Mouse (Mus musculus) lung, postnatal 14 days (tissue): ENCODE results near the gene Nat8f1.
A peak's percentile ranks its signal among the peaks of the same experiment; 100 is the strongest.
"Not testable (repeated sequence)": the region's sequence is repeated elsewhere in the genome, so short reads cannot be mapped to it uniquely, and the experiment has no call there.

ENCODE experiments used
- DNase-seq: peaks from one replicate; pipeline ENCODE4 v3.0.0; 2021

The Nat8f1 gene

DNA sequence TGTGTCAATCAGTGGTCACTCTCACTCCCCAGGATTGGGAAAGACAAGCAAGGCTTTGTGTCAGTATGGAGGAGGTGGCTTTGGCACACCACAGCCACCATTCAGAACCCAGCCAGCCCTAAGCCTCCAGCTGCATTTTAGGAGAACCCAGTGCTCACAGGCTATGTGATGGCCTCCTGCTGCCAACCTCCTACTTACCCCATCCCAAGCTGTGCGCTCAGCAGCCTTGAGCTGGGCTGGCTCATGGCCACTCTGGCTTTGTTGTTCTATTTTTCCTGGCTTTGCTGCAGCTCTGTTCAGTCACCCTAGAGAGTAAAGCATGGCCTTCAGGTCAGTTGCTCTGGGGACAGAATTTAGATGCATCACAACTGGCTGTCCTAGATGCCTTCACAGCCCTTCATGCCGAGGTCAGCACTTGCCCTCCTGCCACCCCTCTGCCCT is 8.6 kb downstream of the Nat8f1 start:
- DNase-seq, result peak; percentile 13

DNA sequence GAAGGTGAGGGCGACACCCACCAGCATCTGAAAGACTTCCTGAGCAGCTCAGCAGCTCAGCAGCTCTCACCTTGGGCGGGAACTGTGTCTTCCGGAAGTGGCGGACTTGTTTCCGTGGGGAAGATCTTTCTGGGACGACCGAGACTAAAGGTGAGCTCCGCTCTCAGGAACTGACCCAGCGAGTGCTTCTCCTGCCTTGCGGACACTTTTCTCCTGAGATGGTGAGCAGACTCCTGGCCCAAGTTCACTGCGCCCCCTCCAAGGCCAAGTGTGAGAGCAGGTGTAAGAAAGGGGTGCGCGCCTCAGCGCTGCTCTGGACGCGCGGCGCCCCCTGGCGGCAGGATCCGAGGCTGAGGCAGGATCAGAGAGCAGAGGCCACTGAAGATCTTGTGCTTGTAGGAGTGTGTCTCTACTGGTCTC is 10.8 kb downstream of the Nat8f1 start, which contains the start of gene Nat8f4:
TSS of gene Nat8f4 (minus strand) at position 243 of the 420 bp plus-strand sequence.
- peak; percentile 84 for DNase-seq

DNA sequence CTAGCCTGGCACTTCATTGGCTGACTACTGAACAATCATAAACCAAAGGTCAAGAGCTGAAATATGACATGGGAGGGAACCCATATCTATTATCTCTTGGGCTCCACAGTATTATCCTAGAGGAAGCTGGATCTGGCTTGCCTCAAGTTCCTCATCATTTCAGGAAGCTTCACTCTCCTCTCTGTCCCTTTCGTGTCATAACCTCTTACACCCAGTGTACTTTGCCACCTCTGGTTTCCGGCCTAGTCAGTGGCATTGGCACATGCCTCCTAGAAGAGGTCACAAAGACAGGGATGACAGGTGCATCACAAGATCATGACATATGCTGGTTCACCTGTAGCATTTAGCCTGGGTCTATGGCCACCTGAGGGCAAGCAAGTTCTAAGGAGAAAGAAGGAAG is 13.2 kb downstream of the Nat8f1 start:
- no peak for DNase-seq

DNA sequence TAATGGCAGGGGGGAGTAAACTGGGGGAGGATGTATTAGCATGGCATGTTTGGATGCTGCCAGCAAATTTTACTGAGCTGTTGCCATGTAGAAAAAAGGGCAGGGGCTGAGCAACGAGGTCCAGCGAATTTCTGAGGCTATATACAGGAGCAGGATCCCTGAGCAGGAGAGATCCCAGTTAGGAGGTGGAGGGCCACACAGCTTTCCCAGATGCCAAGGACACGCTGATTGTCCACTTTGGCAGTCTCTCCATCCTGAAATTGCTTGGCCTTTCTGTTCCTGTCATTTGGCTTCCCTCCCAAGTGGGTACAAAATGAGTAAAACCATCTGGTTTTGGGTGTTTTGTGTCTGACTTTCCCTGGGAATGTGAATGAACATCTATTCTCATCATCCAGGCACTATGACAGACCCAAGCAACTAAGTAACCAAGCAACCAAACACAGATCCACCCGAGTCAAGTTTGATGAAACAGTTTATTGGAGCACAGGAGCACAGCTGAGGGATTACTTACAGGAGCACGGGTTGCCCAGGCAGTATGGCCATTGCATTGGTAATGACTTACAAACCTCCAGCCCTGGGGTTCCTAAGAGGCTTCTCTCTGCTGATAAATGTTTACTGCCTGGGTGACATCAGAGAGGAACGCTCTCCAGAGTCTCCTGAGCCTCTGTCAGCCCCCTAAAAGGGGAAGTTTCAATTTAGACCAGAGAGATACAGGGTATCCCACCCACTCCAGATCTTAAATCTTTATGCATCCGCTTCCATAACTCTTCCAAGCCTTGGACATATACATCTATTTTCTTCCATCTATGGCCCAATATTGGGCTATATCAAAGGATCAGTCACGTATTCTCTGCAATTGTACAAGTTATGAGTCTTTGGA is 16.7 kb downstream of the Nat8f1 start:
- not testable (repeated sequence) for DNase-seq

DNA sequence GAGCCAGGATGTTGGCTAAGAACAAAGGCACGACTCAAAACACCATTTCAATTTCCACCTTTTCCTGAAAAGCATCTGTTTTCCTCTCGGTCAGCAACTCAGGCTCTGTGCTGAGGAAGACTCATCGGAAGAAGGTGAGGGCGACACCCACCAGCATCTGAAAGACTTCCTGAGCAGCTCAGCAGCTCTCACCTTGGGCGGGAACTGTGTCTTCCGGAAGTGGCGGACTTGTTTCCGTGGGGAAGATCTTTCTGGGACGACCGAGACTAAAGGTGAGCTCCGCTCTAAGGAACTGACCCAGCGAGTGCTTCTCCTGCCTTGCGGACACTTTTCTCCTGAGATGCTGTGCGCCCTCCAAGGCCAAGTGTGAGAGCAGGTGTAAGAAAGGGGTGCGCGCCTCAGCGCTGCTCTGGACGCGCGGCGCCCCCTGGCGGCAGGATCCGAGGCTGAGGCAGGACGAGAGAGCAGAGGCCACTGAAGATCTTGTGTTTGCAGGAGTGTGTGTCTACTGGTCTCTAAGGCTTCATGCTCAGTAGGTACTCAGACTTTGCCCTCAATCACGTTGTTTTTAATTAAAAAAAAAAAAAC is 20.3 kb downstream of the Nat8f1 start:
- DNase-seq, result peak; percentile 26

DNA sequence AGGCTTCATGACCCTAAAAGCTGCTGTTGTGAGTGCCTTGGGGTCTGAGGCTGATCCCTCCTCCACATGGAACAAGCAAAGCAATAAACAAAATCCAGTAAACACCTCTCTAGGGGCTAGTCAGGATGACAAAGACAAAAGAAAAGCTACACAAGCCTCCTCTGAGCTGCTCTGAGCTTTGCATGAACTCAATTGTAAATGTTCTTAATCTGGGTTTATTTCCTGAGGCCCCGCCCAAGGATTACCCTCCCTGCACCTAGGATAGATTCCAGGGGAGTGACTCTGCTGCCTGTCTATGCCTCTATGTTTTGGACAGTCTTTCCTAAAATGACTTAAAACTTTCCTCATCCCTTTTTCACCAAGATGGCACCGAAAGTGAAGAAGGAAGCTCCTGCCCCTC is 26.5 kb downstream of the Nat8f1 start:
- no peak for DNase-seq

DNA sequence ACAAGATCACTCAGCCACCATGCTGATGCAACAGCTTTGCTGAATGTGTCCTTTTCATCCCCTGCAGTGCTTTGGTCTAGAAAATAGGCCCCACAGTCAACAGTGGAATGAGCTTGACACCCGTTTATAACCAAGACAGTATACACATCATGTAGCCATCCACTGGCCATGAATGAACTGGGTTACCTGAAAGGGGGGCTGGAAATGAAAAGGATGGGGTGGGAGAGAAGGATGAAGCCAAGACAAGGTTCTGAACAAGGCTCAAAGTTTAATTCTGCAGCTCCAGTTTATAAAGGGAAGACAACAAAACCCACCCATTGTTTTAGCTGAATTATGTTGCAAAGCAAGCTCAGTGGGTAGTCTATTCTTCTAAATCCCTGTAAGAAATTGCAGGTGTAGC is 31.2 kb downstream of the Nat8f1 start:
- DNase-seq, result no peak

DNA sequence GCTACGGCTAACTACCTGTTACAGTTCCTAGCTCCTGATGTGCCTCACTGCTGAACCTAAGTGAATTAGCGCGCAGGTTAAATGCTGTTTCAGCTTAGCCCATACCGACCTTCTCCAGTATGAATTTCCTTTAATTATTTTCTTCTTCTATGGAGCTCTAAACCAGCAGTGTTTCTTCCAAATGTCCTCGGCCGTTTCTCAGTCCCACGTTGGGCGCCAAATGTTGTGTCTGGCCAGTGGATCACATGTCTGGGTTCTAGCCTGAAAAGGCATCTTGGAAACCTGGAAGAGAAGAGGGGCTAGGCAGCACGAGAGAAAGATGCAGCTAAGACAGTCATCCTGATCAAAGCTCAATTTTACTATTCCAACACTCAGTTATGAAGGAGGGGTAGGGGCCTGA is 32.2 kb downstream of the Nat8f1 start:
- not testable (repeated sequence) for DNase-seq

DNA sequence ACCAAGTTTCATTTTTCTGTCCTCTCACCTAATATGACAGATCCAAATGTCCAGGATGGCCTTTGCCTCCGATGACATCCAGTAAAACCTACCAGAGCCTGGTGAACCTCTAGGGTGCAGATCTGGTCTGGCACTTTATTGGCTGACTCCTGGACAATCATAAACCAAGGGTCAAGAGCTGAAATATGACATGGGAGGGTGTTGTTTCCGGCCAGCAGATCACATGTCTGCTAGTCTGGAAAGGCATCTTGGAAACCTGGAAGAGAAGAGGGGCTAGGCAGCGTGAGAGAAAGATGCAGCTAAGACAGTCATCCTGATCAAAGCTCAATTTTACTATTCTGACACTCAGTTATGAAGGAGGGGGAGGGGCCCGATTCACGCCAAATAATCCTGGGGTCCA is 46.5 kb downstream of the Nat8f1 start, which contains the start of gene Nat8f2:
TSS of gene Nat8f2 (minus strand) at position 153 of the 400 bp plus-strand sequence.
- not testable (repeated sequence) for DNase-seq

DNA sequence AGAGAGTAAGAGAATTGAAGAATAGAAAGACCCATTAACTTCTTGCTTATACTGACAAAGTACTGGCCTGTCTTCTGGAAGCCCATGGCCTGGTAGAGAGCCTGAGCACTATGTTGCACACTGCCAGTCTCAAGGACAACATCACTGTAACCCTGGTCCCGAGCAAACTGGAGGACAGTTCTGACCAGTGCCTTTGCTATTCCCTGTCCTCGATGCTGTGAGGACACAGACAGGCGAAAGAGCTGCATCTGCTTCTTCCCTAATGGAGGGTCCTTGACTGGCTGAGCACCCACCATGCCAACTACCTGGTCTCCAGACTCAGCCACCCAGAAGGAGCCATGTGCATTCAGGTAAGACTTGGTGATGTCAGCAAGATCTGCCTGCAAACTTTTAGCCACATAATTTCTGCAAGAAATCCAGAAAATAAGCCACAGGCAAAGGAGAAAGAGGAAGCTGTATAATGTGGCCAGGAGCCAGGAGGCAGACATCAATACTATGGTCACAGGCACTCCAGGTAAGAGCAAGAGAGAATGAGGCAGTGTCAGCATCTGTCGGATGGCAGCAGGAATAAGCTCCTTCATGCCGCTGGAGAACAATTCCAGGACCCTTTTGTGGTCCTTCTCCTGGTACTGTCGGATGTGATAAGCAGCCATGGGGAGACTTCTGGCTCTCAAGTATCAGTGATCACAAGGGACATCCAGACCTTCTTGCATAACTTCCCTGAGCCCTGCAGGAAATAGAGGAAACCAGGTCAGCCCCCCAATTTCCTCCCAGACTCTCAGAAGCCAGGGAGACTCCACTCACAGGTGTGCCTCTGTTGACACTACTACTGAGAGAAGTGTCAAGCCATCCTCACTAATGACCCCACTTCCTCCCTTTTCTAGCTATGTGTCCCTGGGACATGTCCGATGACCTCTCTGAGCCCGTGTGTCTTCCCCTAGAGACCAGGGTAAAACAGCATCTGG is 47.5 kb downstream of the Nat8f1 start:
- DNase-seq, result no peak

DNA sequence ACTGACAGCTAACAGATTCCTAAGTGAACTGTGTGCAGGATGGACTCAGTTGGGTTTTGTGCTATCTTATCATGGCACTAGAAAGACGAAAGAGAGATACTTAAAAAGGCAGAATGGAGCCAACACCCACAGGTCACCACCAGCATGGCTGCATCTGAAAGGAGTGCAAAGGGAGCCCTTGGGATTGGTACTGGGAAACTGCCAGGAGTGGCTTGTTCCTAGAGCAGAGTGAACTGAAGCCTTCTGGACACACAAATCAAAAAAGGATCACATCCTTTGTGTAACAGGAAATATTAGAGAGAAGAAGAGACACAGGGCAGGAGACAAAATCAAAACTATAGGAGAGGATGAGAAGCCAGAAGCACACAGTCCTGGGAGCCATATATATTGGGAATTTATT is 48.5 kb downstream of the Nat8f1 start:
- DNase-seq, result not testable (repeated sequence)

DNA sequence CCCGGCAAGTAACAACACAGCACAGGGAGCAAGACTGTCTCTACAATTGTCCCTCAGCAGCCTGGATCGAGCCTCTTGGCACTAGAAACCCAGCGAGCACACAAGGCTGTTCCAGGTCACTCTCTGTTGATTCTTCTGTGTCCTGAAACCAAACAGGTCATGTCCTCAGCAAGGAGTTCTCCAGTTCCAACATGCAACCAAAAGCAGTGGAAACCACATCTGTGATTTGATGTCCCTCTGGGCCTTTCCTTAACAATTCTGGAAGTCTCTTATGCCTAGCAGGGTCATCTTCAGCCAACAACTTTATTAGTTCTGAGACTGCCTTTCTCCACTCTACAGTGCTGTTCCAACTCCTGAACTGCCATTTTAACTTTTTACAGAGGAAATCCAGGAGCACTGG is 49.3 kb downstream of the Nat8f1 start:
- not testable (repeated sequence) for DNase-seq

DNA sequence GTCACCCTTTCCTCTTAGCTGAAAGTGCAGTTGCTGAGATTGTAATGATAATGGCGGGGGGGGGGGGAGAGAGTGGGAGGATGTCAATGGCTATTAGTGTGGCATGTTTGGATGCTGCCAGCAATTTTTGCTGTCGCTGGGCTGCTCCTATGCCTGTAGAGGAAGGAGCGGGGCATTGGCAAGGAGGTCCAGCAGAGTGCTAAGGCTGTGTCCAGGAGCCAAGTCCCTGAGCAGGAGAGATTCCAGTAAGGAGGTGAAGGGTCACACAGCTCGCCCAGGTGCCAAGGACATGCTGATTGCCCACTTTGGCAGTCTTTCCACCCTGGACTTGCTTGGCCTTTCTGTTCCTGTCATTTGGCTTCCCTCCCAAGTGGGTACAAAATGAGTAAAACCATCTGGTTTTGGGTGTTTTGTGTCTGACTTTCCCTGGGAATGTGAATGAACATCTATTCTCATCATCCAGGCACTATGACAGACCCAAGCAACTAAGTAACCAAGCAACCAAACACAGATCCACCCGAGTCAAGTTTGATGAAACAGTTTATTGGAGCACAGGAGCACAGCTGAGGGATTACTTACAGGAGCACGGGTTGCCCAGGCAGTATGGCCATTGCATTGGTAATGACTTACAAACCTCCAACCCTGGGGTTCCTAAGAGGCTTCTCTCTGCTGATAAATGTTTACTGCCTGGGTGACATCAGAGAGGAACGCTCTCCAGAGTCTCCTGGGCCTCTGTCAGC is 50.4 kb downstream of the Nat8f1 start:
- DNase-seq, result peak; percentile 2

DNA sequence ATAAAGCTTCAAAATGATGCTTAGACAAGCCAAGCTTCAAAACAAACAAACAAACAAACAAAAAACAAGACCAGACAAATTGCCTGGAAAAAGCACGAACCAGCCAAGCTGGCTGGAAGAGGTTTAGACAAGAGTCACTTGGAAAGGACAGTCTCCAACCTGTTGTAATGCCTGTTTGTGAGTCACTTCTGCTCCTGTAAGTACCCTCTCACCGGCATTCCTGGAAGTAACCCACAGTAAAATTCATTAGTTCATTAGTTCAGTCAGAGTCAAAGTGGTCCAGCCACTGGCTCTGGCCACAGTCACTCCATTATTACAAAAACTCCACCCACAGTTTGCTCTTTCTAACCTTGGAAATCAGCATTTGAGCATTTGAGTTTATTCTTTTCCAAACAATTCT is 51.6 kb downstream of the Nat8f1 start:
- no peak for DNase-seq

DNA sequence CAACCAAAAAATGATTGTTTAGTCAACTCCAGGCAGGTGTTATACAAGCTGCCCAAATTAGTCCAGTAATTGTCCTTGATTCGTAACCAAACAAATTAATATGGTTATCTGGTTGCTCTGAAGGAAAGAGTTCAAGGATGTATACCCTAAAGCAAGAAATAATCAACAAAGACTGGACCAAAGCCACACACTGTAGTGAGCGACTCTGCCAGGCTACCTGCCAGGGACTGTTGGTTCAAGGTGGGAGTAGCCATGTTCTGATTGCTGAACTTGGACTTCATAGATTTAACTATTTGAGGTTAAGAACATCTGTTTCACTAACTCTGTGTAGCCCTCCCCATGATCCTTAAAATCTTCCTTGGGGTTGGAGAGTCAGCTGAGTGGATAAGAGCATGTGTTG is 52.4 kb downstream of the Nat8f1 start:
- DNase-seq, result no peak

DNA sequence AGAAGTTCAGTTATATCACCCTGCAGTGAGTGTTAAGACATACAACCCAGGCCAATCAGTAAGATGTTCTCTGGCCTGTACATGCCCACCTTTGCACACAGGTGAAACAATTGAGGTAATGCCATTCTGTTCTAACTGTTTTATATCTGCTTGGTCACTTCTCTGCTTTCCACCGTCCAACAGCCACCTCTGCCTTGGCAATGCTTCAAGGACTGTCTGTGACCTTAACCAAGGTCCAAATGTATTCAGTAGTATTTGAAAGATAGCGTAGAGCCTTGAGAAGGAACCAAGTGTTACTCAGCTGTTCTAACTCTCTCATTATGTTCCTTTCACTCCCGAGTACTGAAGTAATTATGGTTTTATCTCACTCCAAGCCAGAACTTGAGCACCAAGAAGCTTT is 52.9 kb downstream of the Nat8f1 start:
- no peak for DNase-seq

DNA sequence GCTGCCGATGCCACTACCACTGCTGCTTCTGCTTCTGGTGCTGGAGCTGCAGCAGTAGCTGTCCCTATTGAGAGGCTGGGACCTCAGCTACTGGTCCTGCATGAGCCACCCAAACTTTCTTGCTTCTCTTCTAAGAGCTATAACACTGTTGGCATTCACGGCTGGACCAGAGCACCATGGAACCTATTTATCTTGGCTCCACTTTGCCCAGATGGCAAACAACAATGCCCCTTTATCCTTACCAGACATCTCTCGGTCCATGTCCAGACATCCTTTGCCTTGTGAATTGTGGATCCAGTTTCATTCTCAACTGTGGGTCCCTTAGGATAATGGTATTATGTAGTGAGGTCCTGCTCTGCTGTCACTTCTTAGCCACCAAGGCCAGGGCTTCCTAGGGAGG is 54.2 kb downstream of the Nat8f1 start:
- no peak for DNase-seq
